Mouse (Mus musculus) kidney, adult 2 months (tissue): ENCODE data around the gene 1500009C09Rik.

Experiments
- CTCF ChIP-seq: fragments of 200-500 bp; conservative IDR thresholded peaks from 2 replicates; pipeline ENCODE4 v1.5.1; 2011; ENCODE audit warnings: low read depth, mild to moderate bottlenecking, control low read depth, low read length, moderate library complexity, mixed read lengths; ENCODE audit not compliant: insufficient read depth, insufficient read length
- POLR2A ChIP-seq: fragments of 200-500 bp; IDR thresholded peaks from one replicate; pipeline ENCODE4 v1.6.1; 2011; ENCODE audit warnings: low read depth, low read length, control low read depth

DNA sequence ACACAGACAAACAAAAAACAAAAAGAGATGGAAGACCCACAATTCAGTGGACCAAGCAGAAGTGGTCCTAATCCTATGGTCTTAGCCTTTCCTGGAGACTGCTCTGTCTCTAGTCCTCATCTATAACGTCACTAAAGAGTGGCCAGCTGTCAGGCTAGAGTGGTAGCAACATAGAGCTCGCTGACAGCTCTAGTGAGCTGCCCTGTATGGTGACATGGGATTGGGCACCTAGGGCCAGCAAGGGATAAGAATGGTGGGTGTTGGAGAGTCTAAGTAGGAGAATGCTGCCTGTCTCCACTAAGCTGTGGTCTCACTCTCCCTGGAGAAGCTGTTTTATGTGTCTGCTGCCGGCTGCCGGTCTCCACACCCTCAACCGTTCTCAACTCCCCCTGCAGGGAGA is 40.7 kb downstream of the 1500009C09Rik start:
- TF ChIP-seq CTCF, result no peak
- no peak for TF ChIP-seq POLR2A
